Mouse (Mus musculus): ENCODE measurements around the gene Napb.

GRCm38 (mm10) chr2:148677801-148678200 is 54.5 kb downstream of the Napb start:
- TF ChIP-seq ELF1 (IDR thresholded peaks at IDR 0.05; ENCODE audit: low read depth, low read length) (no peak), CTCF (IDR thresholded peaks at IDR 0.05 in 2 of 3, conservative IDR thresholded peaks at IDR 0.05 in 1 of 3; ENCODE audit: control insufficient read depth in 1 of 3, insufficient read depth in 1 of 3, low read depth in 2 of 3, low read length in 3 of 3, poor library complexity in 1 of 3, severe bottlenecking in 1 of 3) (no peak), E2F4 (IDR thresholded peaks at IDR 0.05; ENCODE audit: borderline replicate concordance, low read depth, low read length) (no peak), EP300 (IDR thresholded peaks at IDR 0.05; ENCODE audit: low read depth in 1 of 2, low read length in 2 of 2) (no peak), SIN3A (IDR thresholded peaks at IDR 0.05; ENCODE audit: low read length) (no peak)
